ENCODE assay signal across 18 mouse cellular contexts in genomic region chr14:54813991-54814390, GRCm38 (mm10).
DNase-seq lines count a peak whose midpoint lies in the region; TF ChIP-seq lines count a peak whose summit lies in the region.
"Had no signal": no experiment of that assay in that cellular context is flagged by ENCODE, and none has a peak within 500 bp of the region (broad histone marks: within the 10 kb centered on the region; RNA-seq: fewer than 3 reads in every experiment).

Gene Rnf212b (plus strand): TSS chr14:54814141.

- no peaks in the 10 kb centered on the region for H3K36me3 ChIP-seq in E14TG2a.4 (ENCODE audit: insufficient read depth, low read length)
- H3K36me3 ChIP-seq: embryonic facial prominence, embryonic 12.5 days; forebrain, embryonic 15.5 days; heart, embryonic 15.5 days; hindbrain, embryonic 10.5 days; intestine, embryonic 15.5 days had no signal

- 0 out of 2 replicates have a peak, but pooled peaks cover 3% of the 10 kb centered on the region for H3K4me1 ChIP-seq in E14TG2a.4 (replicated peaks; ENCODE audit: low read depth, low read length)
- H3K4me1 ChIP-seq: embryonic facial prominence, embryonic 12.5 days; forebrain, embryonic 15.5 days; hindbrain, embryonic 10.5 days; intestine, embryonic 15.5 days had no signal

- DNase-seq in ES-CJ7 (ENCODE audit: low read depth, low spot score), result peak; percentile 80
- peak; percentile 90 for DNase-seq in ZHBTc4 (ENCODE audit: low read depth, low spot score)
- DNase-seq in testis, postnatal 14 days (ENCODE audit: low spot score), result peak; percentile 94
- DNase-seq in lung, postnatal 4 days, result no peak
- no peak for DNase-seq in kidney, adult 18-20 months
- DNase-seq: adrenal gland, postnatal 10 days; cerebellum, adult 2 months; cerebellum, postnatal 25 days; gastrocnemius, postnatal 10 days; heart, adult 2 months; heart, postnatal 14 days had no signal

- TF ChIP-seq CTCF in E14TG2a.4 (conservative IDR thresholded peaks at IDR 0.05; ENCODE audit: low read length), result no peak

- H3K9me3 ChIP-seq in E14TG2a.4 (ENCODE audit: low read length), result no peaks in the 10 kb centered on the region
- H3K9me3 ChIP-seq: embryonic facial prominence, embryonic 12.5 days; forebrain, embryonic 15.5 days; heart, embryonic 15.5 days; hindbrain, embryonic 10.5 days; intestine, embryonic 15.5 days had no signal

- H3K4me3 ChIP-seq in E14TG2a.4 (replicated peaks; ENCODE audit: low read length), result peak within 1 kb of the TSS; percentile 50
- H3K4me3 ChIP-seq: embryonic facial prominence, embryonic 12.5 days; forebrain, embryonic 15.5 days; heart, adult 2 months; heart, embryonic 15.5 days; hindbrain, embryonic 10.5 days; intestine, embryonic 15.5 days had no signal

- peaks cover 40% of the 10 kb centered on the region for H3K27me3 ChIP-seq in E14TG2a.4 (ENCODE audit: insufficient read depth, low read length)
- H3K27me3 ChIP-seq: CH12.LX; embryonic facial prominence, embryonic 12.5 days; forebrain, embryonic 15.5 days; heart, embryonic 15.5 days; intestine, embryonic 15.5 days had no signal

Comparison
In these comparisons a context has a peak if more than half of its experiments do, and no peak if none do; other contexts are left out.
1. DNase-seq: peak in ES-CJ7 (single experiment), ZHBTc4 (single experiment) and testis, postnatal 14 days (single experiment); none in lung, postnatal 4 days (0 of 2) and kidney, adult 18-20 months (single experiment).